Mouse (Mus musculus) stomach, postnatal 0 days (tissue): Measurements from ENCODE around the gene Uap1l1. TPM values are rescaled to one million over a fixed set of nuclear protein-coding genes. Genes with fewer than 3 reads are reported as not detected.
A peak's percentile ranks its signal among the peaks of the same experiment; 100 is the strongest.

ENCODE experiments used
- ATAC-seq: fragments of 200-750 bp; cut with Nextera tagmentation; 2 replicates; pipeline ENCODE4 v1.8.0; 2017; ENCODE audit not compliant: low FRiP score, low TSS enrichment
- DNase-seq: peaks from one replicate; pipeline ENCODE4 v3.0.0-alpha.2; 2016; ENCODE audit warnings: low spot score
- H3K27ac ChIP-seq: fragments of 300-500 bp; sonication (generic); replicated peaks from 2 replicates; pipeline ENCODE4 v1.5.1; 2014; ENCODE audit warnings: mild to moderate bottlenecking, control low read depth
- H3K27me3 ChIP-seq: fragments of 300-500 bp; sonication (generic); 2 replicates; pipeline ENCODE4 v1.6.1; 2014; ENCODE audit warnings: low read length; ENCODE audit not compliant: control insufficient read depth, insufficient read depth
- H3K36me3 ChIP-seq: fragments of 300-500 bp; sonication (generic); 2 replicates; pipeline ENCODE4 v1.6.1; 2014; ENCODE audit warnings: low read length, mixed read lengths; ENCODE audit not compliant: control insufficient read depth, insufficient read depth
- H3K4me1 ChIP-seq: fragments of 300-500 bp; sonication (generic); replicated peaks from 2 replicates; pipeline ENCODE4 v1.6.1; 2014; ENCODE audit warnings: antibody characterized with exemption; ENCODE audit not compliant: control insufficient read depth, insufficient read depth
- H3K4me2 ChIP-seq: fragments of 300-500 bp; sonication (generic); replicated peaks from 2 replicates; pipeline ENCODE4 v1.6.1; 2014; ENCODE audit warnings: low read depth, mild to moderate bottlenecking, control low read depth, moderate library complexity
- H3K4me3 ChIP-seq: fragments of 300-500 bp; sonication (generic); 2 replicates; pipeline ENCODE4 v1.5.1; 2014; ENCODE audit warnings: low read depth, low read length, control low read depth
- H3K9ac ChIP-seq: fragments of 300-500 bp; sonication (generic); 2 replicates; pipeline ENCODE4 v1.6.1; 2014; ENCODE audit warnings: mild to moderate bottlenecking, low read length, control low read depth, mixed read lengths
- H3K9me3 ChIP-seq: fragments of 300-500 bp; sonication (generic); 2 replicates; pipeline ENCODE4 v1.6.1; 2016; ENCODE audit warnings: low read length; ENCODE audit not compliant: control insufficient read depth
- CTCF ChIP-seq: IDR thresholded peaks from 2 replicates; pipeline ENCODE4 v1.5.1; 2016; ENCODE audit warnings: antibody characterized with exemption, low read depth, mild to moderate bottlenecking, moderate library complexity
- EP300 ChIP-seq: optimal IDR thresholded peaks from 2 replicates; pipeline ENCODE3; 2016; ENCODE audit warnings: antibody characterized with exemption
- WGBS: fragments of 180-500 bp; shearing (Covaris S2); extraction: QIAGEN DNeasy Blood & Tissue Kit; methylation state at CpG from one replicate; pipeline ENCODE4 v1.1.7; 2014; 5-methylcytosine and 5-hydroxymethylcytosine counted together
- polyA plus RNA-seq: library from polyadenylated mRNA; unstranded; fragments of >200 nt; fragmentation: Nextera tagmentation; extraction: Ambion mirVana; gene quantifications from 2 replicates; pipeline ENCODE4 v1.2.1, GENCODE M21; 2015

Uap1l1 gene
- polyA plus RNA-seq, 1 experiment from 2014 or later = 33.2 TPM

GRCm38 (mm10) chr2:25396597-25396983 lies 31.1 kb upstream of the Uap1l1 start:
- 46% methylated on average over 3 of the region's 3 CpGs for WGBS
- Histone ChIP-seq H3K9me3 (no peaks in the 10 kb centered on the region), H3K27me3 (no peaks in the 10 kb centered on the region), H3K4me1 (peaks cover 10% of the 10 kb centered on the region), H3K4me2 (peak overlapping the region; percentile 89), H3K9ac (peak overlapping the region; percentile 70; the same call in 1 of the 2 replicates), H3K27ac (no peak overlapping the region), H3K4me3 (peak overlapping the region; percentile 52), H3K36me3 (no peaks in the 10 kb centered on the region)
- TF ChIP-seq CTCF = no peak
- ATAC-seq (no peak), DNase-seq (no peak)

GRCm38 (mm10) chr2:25395721-25396596 lies 30.5 kb upstream of the Uap1l1 start, which contains the start of gene Entpd2:
Gene Entpd2, plus strand, starts transcription at chr2:25395874.
- Histone ChIP-seq H3K9me3 (no peaks in the 10 kb centered on the region), H3K27ac (peak within 1 kb of the TSS; percentile 71), H3K4me3 (peak within 1 kb of the TSS; percentile 52), H3K27me3 (no peaks in the 10 kb centered on the region), H3K36me3 (no peaks in the 10 kb centered on the region), H3K9ac (peak within 1 kb of the TSS; percentile 70), H3K4me2 (peak within 1 kb of the TSS; percentile 89), H3K4me1 (peaks cover 10% of the 10 kb centered on the region)
- peak; percentile 82 for DNase-seq
- 3% methylated on average over 56 of the region's 57 CpGs for WGBS
- peak; percentile 89 for ATAC-seq
- TF ChIP-seq CTCF (peak; percentile 57), EP300 (no peak)

DNA sequence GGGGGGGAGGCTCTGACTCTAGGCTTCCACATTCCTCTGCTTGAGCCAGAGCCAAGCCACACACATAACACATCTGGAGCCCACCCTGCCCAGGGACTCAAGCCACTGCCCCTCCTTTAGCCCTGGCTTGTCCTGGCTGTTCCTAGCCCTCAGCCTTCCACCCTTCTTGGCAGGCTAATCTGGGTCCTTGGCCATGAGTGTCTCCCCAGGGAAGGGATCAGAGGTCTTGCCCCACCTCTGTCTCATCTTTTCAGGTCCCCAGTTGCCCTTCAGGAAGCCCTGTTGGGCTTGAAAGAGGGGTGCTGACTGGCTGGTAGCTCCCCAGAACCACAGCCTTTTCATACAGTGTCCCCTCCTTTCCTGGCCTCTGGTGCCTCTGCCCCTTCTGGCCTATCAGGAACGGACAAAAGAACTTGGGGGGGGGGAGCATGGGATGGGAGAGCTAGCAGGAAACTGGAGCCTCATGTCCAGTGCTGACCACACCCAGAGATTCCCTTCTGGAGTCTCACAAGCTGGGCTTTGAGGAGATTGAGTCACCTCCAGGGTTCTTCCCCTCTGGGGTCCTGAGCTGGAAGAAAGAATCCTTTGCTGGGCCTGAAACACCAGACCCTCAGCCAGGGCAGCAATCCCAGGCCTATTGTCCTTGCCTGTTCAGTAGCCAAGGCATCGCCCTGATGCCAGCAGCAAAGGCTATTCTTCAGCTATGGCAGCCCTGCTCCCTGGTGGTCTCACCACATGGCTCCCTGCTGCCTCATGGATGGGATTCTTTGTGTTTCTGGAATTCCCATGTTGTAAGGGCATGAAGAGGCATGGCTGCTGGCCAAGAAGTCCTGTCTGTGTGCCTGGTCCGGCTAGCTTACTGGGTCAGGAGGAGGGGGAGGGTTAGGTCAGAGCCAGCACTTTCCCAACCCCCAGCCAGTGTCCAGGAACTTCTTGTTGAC lies 29.1 kb upstream of the Uap1l1 start:
- WGBS = 39% methylated on average over 3 of the region's 3 CpGs
- DNase-seq = no peak
- Histone ChIP-seq H3K4me3 (no peak overlapping the region), H3K4me1 (peaks cover 10% of the 10 kb centered on the region), H3K4me2 (no peak overlapping the region), H3K36me3 (no peaks in the 10 kb centered on the region), H3K27me3 (no peaks in the 10 kb centered on the region), H3K27ac (peak overlapping the region; percentile 73), H3K9ac (no peak overlapping the region), H3K9me3 (no peaks in the 10 kb centered on the region)
- TF ChIP-seq EP300 (no peak), CTCF (no peak)
- ATAC-seq = peak; percentile 36; the same call in 1 of the 2 replicates

- ATAC-seq (no peak), DNase-seq (no peak)
- no peaks in the 10 kb centered on the region for H3K36me3 ChIP-seq
- no peaks in the 10 kb centered on the region for H3K9me3 ChIP-seq
- H3K4me3 ChIP-seq = no peak overlapping the region
- H3K27me3 ChIP-seq = no peaks in the 10 kb centered on the region
- H3K4me1 ChIP-seq = peaks cover 8% of the 10 kb centered on the region
- H3K9ac ChIP-seq = no peak overlapping the region
- no peak overlapping the region for H3K27ac ChIP-seq
- H3K4me2 ChIP-seq = no peak overlapping the region
- TF ChIP-seq CTCF = no peak
- TF ChIP-seq EP300 = no peak
- 65% methylated on average over 5 of the region's 5 CpGs for WGBS
Observed at GRCm38 (mm10) chr2:25391266-25391665, 25.8 kb upstream of the Uap1l1 start.

- no peak overlapping the region for H3K27ac ChIP-seq
Observed at GRCm38 (mm10) chr2:25384492-25384891, 19.0 kb upstream of the Uap1l1 start.

More at GRCm38 (mm10) chr2:25384492-25384891, 19.0 kb upstream of the Uap1l1 start:
- H3K36me3 ChIP-seq = no peaks in the 10 kb centered on the region
- no peaks in the 10 kb centered on the region for H3K27me3 ChIP-seq
- no peak overlapping the region for H3K4me3 ChIP-seq
- no peak overlapping the region for H3K9ac ChIP-seq
- TF ChIP-seq EP300 = no peak
- TF ChIP-seq CTCF = no peak
- ATAC-seq = peak; percentile 82
- no peaks in the 10 kb centered on the region for H3K9me3 ChIP-seq
- DNase-seq = no peak
- H3K4me1 ChIP-seq = no peaks in the 10 kb centered on the region
- 51% methylated on average over 5 of the region's 5 CpGs for WGBS
- no peak overlapping the region for H3K4me2 ChIP-seq
